14 mouse cellular contexts compared by ENCODE assay signal in genomic region chr11:97285852-97286775, GRCm38 (mm10). TPM values are rescaled to one million over a fixed set of nuclear protein-coding genes. Genes with fewer than 3 reads are reported as not detected.
DNase-seq lines count a peak whose midpoint lies in the region; ATAC-seq and TF ChIP-seq lines count a peak whose summit lies in the region.
"Had no signal": no experiment of that assay in that cellular context is flagged by ENCODE, and none has a peak within 500 bp of the region (broad histone marks: within the 10 kb centered on the region; RNA-seq: fewer than 3 reads in every experiment).

No protein-coding gene starts in this region.

- no peak overlapping the region for H3K27ac ChIP-seq in heart, embryonic 10.5 days
- H3K27ac ChIP-seq in MEL (ENCODE audit: control insufficient read depth, low read depth, low read length): no peak overlapping the region
- H3K27ac ChIP-seq in lung, postnatal 0 days (ENCODE audit: low read length): no peak overlapping the region
- H3K27ac ChIP-seq: hindbrain, embryonic 12.5 days; liver, embryonic 15.5 days; neural tube, embryonic 12.5 days had no signal

- no peak for TF ChIP-seq RAD21 in MEL (IDR thresholded peaks at IDR 0.05; ENCODE audit: low read depth, low read length)

- no peak overlapping the region for H3K4me2 ChIP-seq in lung, postnatal 0 days (replicated peaks; ENCODE audit: low read depth, low read length)
- H3K4me2 ChIP-seq: hindbrain, embryonic 12.5 days; liver, embryonic 15.5 days; neural tube, embryonic 12.5 days had no signal

- peak; percentile 27 to 53 for DNase-seq in heart, postnatal 10 days
- DNase-seq in heart, embryonic 10.5 days (ENCODE audit: low spot score): no peak
- DNase-seq in MEL (ENCODE audit: low read depth, low spot score): no peak
- peak; percentile 98 for DNase-seq in gonadal fat pad, adult 2 months (ENCODE audit: low read depth)
- no peak for DNase-seq in lung, postnatal 0 days (ENCODE audit: low spot score)
- DNase-seq in cerebellum, postnatal 36 days: no peak
- DNase-seq: kidney, adult 18-20 months; left cerebral cortex, postnatal 4 days; lung, postnatal 4 days; midbrain, embryonic 14.5 days had no signal

- no peak for ATAC-seq in lung, postnatal 0 days

- no peaks in the 10 kb centered on the region for H3K9me3 ChIP-seq in heart, embryonic 10.5 days
- H3K9me3 ChIP-seq in MEL (replicated peaks; ENCODE audit: insufficient read depth, low read length): no peaks in the 10 kb centered on the region
- no peaks in the 10 kb centered on the region for H3K9me3 ChIP-seq in lung, postnatal 0 days (ENCODE audit: low read length)
- H3K9me3 ChIP-seq: hindbrain, embryonic 12.5 days; liver, embryonic 15.5 days; neural tube, embryonic 12.5 days had no signal

- H3K79me2 ChIP-seq in C2C12 (ENCODE audit: control insufficient read depth, insufficient read depth): no peaks in the 10 kb centered on the region
- no peaks in the 10 kb centered on the region for H3K79me2 ChIP-seq in MEL (ENCODE audit: control insufficient read depth, insufficient read depth, low read length, poor library complexity)

- H3K4me1 ChIP-seq in heart, embryonic 10.5 days: peaks cover 10% of the 10 kb centered on the region; the same call in 1 of the 2 replicates
- H3K4me1 ChIP-seq in MEL (ENCODE audit: control insufficient read depth in 1 of 2, insufficient read depth in 2 of 2, low read length in 2 of 2): peaks cover 0 to 4% of the 10 kb centered on the region in 2 experiments; a peak in 1 of 4 replicates
- H3K4me1 ChIP-seq in lung, postnatal 0 days (ENCODE audit: insufficient read depth, low read depth, low read length): no peaks in the 10 kb centered on the region
- H3K4me1 ChIP-seq: neural tube, embryonic 12.5 days had no signal

- no peak for TF ChIP-seq EP300 in MEL (IDR thresholded peaks at IDR 0.05; ENCODE audit: low read depth in 1 of 2, low read length in 2 of 2)
- no peak for TF ChIP-seq EP300 in lung, postnatal 0 days (IDR thresholded peaks at IDR 0.05)

- H3K36me3 ChIP-seq in heart, embryonic 10.5 days: no peaks in the 10 kb centered on the region
- H3K36me3 ChIP-seq in C2C12 (ENCODE audit: control insufficient read depth, insufficient read depth): no peaks in the 10 kb centered on the region
- H3K36me3 ChIP-seq in MEL (ENCODE audit: control insufficient read depth in 1 of 2, insufficient read depth in 2 of 2, low read length in 2 of 2): peaks cover 0 to 2% of the 10 kb centered on the region in 2 experiments; a peak in 2 of 4 replicates
- H3K36me3 ChIP-seq in lung, postnatal 0 days (ENCODE audit: insufficient read depth, low read length): no peaks in the 10 kb centered on the region
- H3K36me3 ChIP-seq: hindbrain, embryonic 12.5 days; liver, embryonic 15.5 days; neural tube, embryonic 12.5 days had no signal

- no peaks in the 10 kb centered on the region for H3K27me3 ChIP-seq in heart, embryonic 10.5 days (ENCODE audit: insufficient read depth, poor library complexity, severe bottlenecking)
- H3K27me3 ChIP-seq in C2C12 (ENCODE audit: control insufficient read depth, insufficient read depth, insufficient read length): no peaks in the 10 kb centered on the region
- H3K27me3 ChIP-seq in MEL (ENCODE audit: control insufficient read depth in 1 of 2, insufficient read depth in 2 of 2, low read length in 2 of 2): peaks cover 0 to 2% of the 10 kb centered on the region in 2 experiments; a peak in 1 of 4 replicates
- H3K27me3 ChIP-seq in lung, postnatal 0 days (replicated peaks; ENCODE audit: insufficient read depth, low read length): no peaks in the 10 kb centered on the region
- H3K27me3 ChIP-seq: hindbrain, embryonic 12.5 days; neural tube, embryonic 12.5 days had no signal

- no peaks in the 10 kb centered on the region for H3K79me3 ChIP-seq in C2C12 (ENCODE audit: low read depth)

- TF ChIP-seq POLR2A in MEL (IDR thresholded peaks at IDR 0.05; ENCODE audit: control insufficient read depth in 1 of 2, insufficient read depth in 1 of 2, low read depth in 1 of 2, low read length in 2 of 2, poor library complexity in 1 of 2): no peak

- intact Hi-C loops in heart, postnatal 10 days (cut with DNase I): no loop called here

- no peak for TF ChIP-seq CTCF in C2C12 (IDR thresholded peaks at IDR 0.05; ENCODE audit: control insufficient read depth, insufficient read depth, insufficient read length)
- no peak for TF ChIP-seq CTCF in MEL (IDR thresholded peaks at IDR 0.05 in 2 of 3, conservative IDR thresholded peaks at IDR 0.05 in 1 of 3; ENCODE audit: control insufficient read depth in 1 of 3, insufficient read depth in 1 of 3, low read depth in 2 of 3, low read length in 3 of 3, poor library complexity in 1 of 3, severe bottlenecking in 1 of 3)
- TF ChIP-seq CTCF in lung, postnatal 0 days (IDR thresholded peaks at IDR 0.05): no peak

- H3K4me3 ChIP-seq in heart, embryonic 10.5 days: no peak overlapping the region
- no peak overlapping the region for H3K4me3 ChIP-seq in C2C12 (ENCODE audit: insufficient read depth, poor library complexity, severe bottlenecking)
- H3K4me3 ChIP-seq in MEL (ENCODE audit: control insufficient read depth in 1 of 2, insufficient read depth in 1 of 2, low read depth in 2 of 2, low read length in 2 of 2): no peak overlapping the region
- no peak overlapping the region for H3K4me3 ChIP-seq in lung, postnatal 0 days (ENCODE audit: low read depth, low read length)
- H3K4me3 ChIP-seq: hindbrain, embryonic 12.5 days; liver, embryonic 15.5 days; neural tube, embryonic 12.5 days had no signal

- H3ac ChIP-seq in C2C12 (ENCODE audit: control insufficient read depth, insufficient read length, low read depth): no peak overlapping the region

- H3K9ac ChIP-seq in MEL (ENCODE audit: control insufficient read depth, low read depth, low read length, poor library complexity, severe bottlenecking): no peak overlapping the region
- H3K9ac ChIP-seq in lung, postnatal 0 days (replicated peaks; ENCODE audit: low read depth): no peak overlapping the region
- H3K9ac ChIP-seq: hindbrain, embryonic 12.5 days; liver, embryonic 15.5 days; neural tube, embryonic 12.5 days had no signal

- WGBS in heart, embryonic 10.5 days: 63% methylated on average over 9 of the region's 9 CpGs
- WGBS in lung, postnatal 0 days: 60% methylated on average over 8 of the region's 9 CpGs

TF ChIP-seq in C2C12, 6 proteins besides CTCF, POLR2A, EP300 and RAD21:
- TF ChIP-seq MYOG (IDR thresholded peaks at IDR 0.05; ENCODE audit: control insufficient read depth, extremely low read depth, insufficient read length) (no peak), CEBPB (IDR thresholded peaks at IDR 0.05; ENCODE audit: low read depth) (peak; percentile 58), MAX (IDR thresholded peaks at IDR 0.05) (peak; percentile 27), USF1 (IDR thresholded peaks at IDR 0.05; ENCODE audit: low read depth) (peak; percentile 22), MYOD1 (IDR thresholded peaks at IDR 0.05; ENCODE audit: control insufficient read depth, insufficient read length, low read depth) (peak; percentile 96), FOSL1 (IDR thresholded peaks at IDR 0.05; ENCODE audit: insufficient read depth, low read length, poor library complexity, severe bottlenecking) (no peak)

TF ChIP-seq in MEL, 35 proteins besides CTCF, POLR2A, EP300 and RAD21:
- TF ChIP-seq CHD1 (IDR thresholded peaks at IDR 0.05; ENCODE audit: low read depth, low read length) (no peak), TCF12 (IDR thresholded peaks at IDR 0.05; ENCODE audit: low read depth, low read length) (no peak), CHD2 (IDR thresholded peaks at IDR 0.05; ENCODE audit: low read length) (no peak), RCOR1 (IDR thresholded peaks at IDR 0.05; ENCODE audit: low read depth, low read length) (no peak), ZNF384 (IDR thresholded peaks at IDR 0.05; ENCODE audit: low read depth, low read length) (peak; percentile 27; the same call in 1 of the 2 replicates), TAL1 (IDR thresholded peaks at IDR 0.05; ENCODE audit: low read length) (no peak), HCFC1 (IDR thresholded peaks at IDR 0.05; ENCODE audit: low read depth, low read length) (no peak)
TF ChIP-seq in MEL: peak in this region for 1.

RNA-seq across cellular contexts. Expression of gene Npepps, which starts 5.7 kb away (rescaled TPM):
- 10 to 100 TPM; 64.2 to 71.8 TPM for total RNA-seq in heart, postnatal 10 days (2021)
- polyA plus RNA-seq in heart, embryonic 10.5 days (2016; fragmentation: Nextera tagmentation; extraction: Ambion mirVana): 83.9 and 90.7 TPM in 2 replicates
- polyA plus RNA-seq in C2C12 (2012; fragmentation: generic; extraction: Trizol) (37.8 TPM), MEL (2012; ENCODE audit: insufficient read depth in 1 of 2, insufficient read length in 2 of 2, low read depth in 1 of 2, low replicate concordance in 2 of 2, missing spikeins in 1 of 2) (10 to 100 TPM in 1 of 2 experiments, not detected in 1; 41.6 TPM)
- total RNA-seq in MEL (2012; rRNA removed): 20.5 and 28.1 TPM in 2 replicates
- 20.4 and 24.7 TPM in 2 replicates for polyA plus RNA-seq in gonadal fat pad, adult 2 months (2012; rRNA removed)
- polyA plus RNA-seq in lung, postnatal 0 days (2015; fragmentation: Nextera tagmentation; extraction: Ambion mirVana): 47.5 and 54.3 TPM in 2 replicates

RNA-seq across cellular contexts. Expression of gene Mrpl45, which starts 29.4 kb away (rescaled TPM):
- 10 to 100 TPM; 44.1 to 51.8 TPM for total RNA-seq in heart, postnatal 10 days (2021)
- polyA plus RNA-seq in heart, embryonic 10.5 days (2016; fragmentation: Nextera tagmentation; extraction: Ambion mirVana): 63.7 and 65.8 TPM in 2 replicates
- 48.5 TPM for polyA plus RNA-seq in C2C12 (2012; fragmentation: generic; extraction: Trizol)
- total RNA-seq in MEL (2012; rRNA removed): 72.7 and 74.5 TPM in 2 replicates
- 10 to 100 TPM in 1 of 2 experiments, not detected in 1; 65.0 TPM for polyA plus RNA-seq in MEL (2012; ENCODE audit: insufficient read depth in 1 of 2, insufficient read length in 2 of 2, low read depth in 1 of 2, low replicate concordance in 2 of 2, missing spikeins in 1 of 2)
- polyA plus RNA-seq in gonadal fat pad, adult 2 months (2012; rRNA removed): 12.2 and 12.3 TPM in 2 replicates
- polyA plus RNA-seq in lung, postnatal 0 days (2015; fragmentation: Nextera tagmentation; extraction: Ambion mirVana): 19.2 and 22.4 TPM in 2 replicates

Comparison
In these comparisons a context has a peak if more than half of its experiments do, and no peak if none do; other contexts are left out.
1. DNase-seq: peak in heart, postnatal 10 days (2 of 2) and gonadal fat pad, adult 2 months (single experiment); none in heart, embryonic 10.5 days (single experiment), MEL (single experiment), lung, postnatal 0 days (single experiment) and cerebellum, postnatal 36 days (0 of 2).